Mouse (Mus musculus): ENCODE data around the gene Hipk2.

GRCm38 (mm10) chr6:38859819-38860218, 16.1 kb downstream of the Hipk2 start:
- TF ChIP-seq CTCF (IDR thresholded peaks at IDR 0.05; ENCODE audit: control insufficient read depth, insufficient read depth, low read length) (no peak), POLR2A (IDR thresholded peaks at IDR 0.05; ENCODE audit: borderline replicate concordance, control insufficient read depth, low read depth, low read length) (no peak)

Data from bone marrow, adult 2 months (tissue).